Mouse (Mus musculus) cerebellum, adult 2 months (tissue): ENCODE measurements around the gene Neurl3. TPM values are rescaled to one million over a fixed set of nuclear protein-coding genes. Genes with fewer than 3 reads are reported as not detected.

Experiments used
- DNase-seq, 2 experiments: peaks; one replicate each; pipeline ENCODE4 v3.0.0; 2021
- H3K27ac ChIP-seq: fragments of 200-500 bp; 2 replicates; pipeline ENCODE4 v1.5.1; 2012; ENCODE audit warnings: low read length, control low read depth, inconsistent platforms; ENCODE audit not compliant: insufficient read depth
- H3K27me3 ChIP-seq: fragments of 200-500 bp; 2 replicates; pipeline ENCODE4 v1.6.1; 2012; ENCODE audit warnings: inconsistent platforms, mild to moderate bottlenecking, low read length, moderate library complexity; ENCODE audit not compliant: control insufficient read depth, insufficient read depth
- H3K4me1 ChIP-seq: fragments of 200-500 bp; 2 replicates; pipeline ENCODE4 v1.6.1; 2011; ENCODE audit warnings: low read length; ENCODE audit not compliant: control insufficient read depth, insufficient read depth
- H3K4me3 ChIP-seq: fragments of 200-500 bp; replicated peaks from 2 replicates; pipeline ENCODE3; 2011; ENCODE audit warnings: mild to moderate bottlenecking, low read depth, low read length, control low read depth; ENCODE audit not compliant: insufficient read depth
- CTCF ChIP-seq: fragments of 200-500 bp; IDR thresholded peaks from 2 replicates; pipeline ENCODE4 v1.5.1; 2011; ENCODE audit warnings: low read depth, mild to moderate bottlenecking, control low read depth, low read length, moderate library complexity, borderline replicate concordance; ENCODE audit not compliant: insufficient read depth
- POLR2A ChIP-seq: fragments of 200-500 bp; IDR thresholded peaks from 2 replicates; pipeline ENCODE4 v1.6.1; 2011; ENCODE audit warnings: low read length, control low read depth, borderline replicate concordance; ENCODE audit not compliant: insufficient read depth
- WGBS: fragments of 180-500 bp; shearing (Covaris S2); methylation state at CpG from one replicate; pipeline ENCODE4 v1.1.7; 2018; 5-methylcytosine and 5-hydroxymethylcytosine counted together
- polyA plus RNA-seq: library from polyadenylated mRNA; depleted of rRNA; stranded (reverse); fragments of >200 nt; gene quantifications from 2 replicates; pipeline ENCODE4 v1.2.3, GENCODE M21; 2012

Neurl3 gene
- polyA plus RNA-seq, 1 experiment: 1.0 TPM

GRCm38 (mm10) chr1:36261708-36262504 lies 12.6 kb downstream of the Neurl3 start:
- TF ChIP-seq CTCF (no peak), POLR2A (no peak)
- Histone ChIP-seq H3K27ac (no peak overlapping the region), H3K4me3 (no peak overlapping the region), H3K4me1 (peaks cover 10% of the 10 kb centered on the region), H3K27me3 (no peaks in the 10 kb centered on the region)
- no peak for DNase-seq
- 85% methylated on average over 19 of the region's 19 CpGs for WGBS

- Histone ChIP-seq H3K4me3 (no peak overlapping the region), H3K27me3 (no peaks in the 10 kb centered on the region), H3K27ac (no peak overlapping the region), H3K4me1 (peaks cover 1% of the 10 kb centered on the region)
- DNase-seq: no peak
- WGBS: 94% methylated on average over 1 of the region's 1 CpGs
- TF ChIP-seq CTCF: no peak
- TF ChIP-seq POLR2A: no peak
These were observed 14.1 kb downstream of the Neurl3 start for GRCm38 (mm10) chr1:36260418-36260817.

- no peak overlapping the region for H3K4me3 ChIP-seq
- WGBS: 91% methylated on average over 2 of the region's 2 CpGs
- DNase-seq: no peak
- TF ChIP-seq POLR2A (no peak), CTCF (no peak)
- no peaks in the 10 kb centered on the region for H3K4me1 ChIP-seq
- no peak overlapping the region for H3K27ac ChIP-seq
- H3K27me3 ChIP-seq: no peaks in the 10 kb centered on the region
These were observed 15.2 kb downstream of the Neurl3 start for GRCm38 (mm10) chr1:36259281-36259680.

GRCm38 (mm10) chr1:36258631-36259030 lies 15.8 kb downstream of the Neurl3 start:
- H3K4me3 ChIP-seq: no peak overlapping the region
- TF ChIP-seq POLR2A (no peak), CTCF (no peak)
- WGBS: 43% methylated on average over 2 of the region's 2 CpGs
- H3K27ac ChIP-seq: no peak overlapping the region
- no peak for DNase-seq
- H3K27me3 ChIP-seq: no peaks in the 10 kb centered on the region
- no peaks in the 10 kb centered on the region for H3K4me1 ChIP-seq

GRCm38 (mm10) chr1:36257276-36257675 lies 17.2 kb downstream of the Neurl3 start:
- Histone ChIP-seq H3K4me1 (no peaks in the 10 kb centered on the region), H3K4me3 (no peak overlapping the region), H3K27me3 (no peaks in the 10 kb centered on the region), H3K27ac (no peak overlapping the region)
- no peak for DNase-seq
- 90% methylated on average over 8 of the region's 8 CpGs for WGBS
- TF ChIP-seq CTCF (no peak), POLR2A (no peak)

GRCm38 (mm10) chr1:36255871-36256640 lies 18.4 kb downstream of the Neurl3 start:
- 62% methylated on average over 20 of the region's 20 CpGs for WGBS

GRCm38 (mm10) chr1:36254635-36255360 lies 19.7 kb downstream of the Neurl3 start:
- TF ChIP-seq CTCF (peak; percentile 81), POLR2A (peak; percentile 30; the same call in 1 of the 2 replicates)
- Histone ChIP-seq H3K27me3 (no peaks in the 10 kb centered on the region), H3K4me3 (peak overlapping the region; percentile 47), H3K4me1 (no peaks in the 10 kb centered on the region), H3K27ac (0 out of 2 replicates have a peak overlapping the region, but pooled peaks have one; percentile 5)
- WGBS: 1% methylated on average over 25 of the region's 25 CpGs
- peak; percentile 75 to 78 for DNase-seq

More at GRCm38 (mm10) chr1:36255871-36256640, 18.4 kb downstream of the Neurl3 start:
- TF ChIP-seq POLR2A: no peak
- TF ChIP-seq CTCF: no peak
- DNase-seq: no peak
- Histone ChIP-seq H3K4me3 (no peak overlapping the region), H3K4me1 (no peaks in the 10 kb centered on the region), H3K27me3 (no peaks in the 10 kb centered on the region), H3K27ac (no peak overlapping the region)
